Mouse (Mus musculus): ENCODE measurements around the gene Esm1. TPM values are rescaled to one million over a fixed set of nuclear protein-coding genes. Genes with fewer than 3 reads are reported as not detected.
"Not testable (repeated sequence)": the region's sequence is repeated elsewhere in the genome, so short reads cannot be mapped to it uniquely, and the experiment has no call there.

Esm1 gene
- polyA plus RNA-seq, 1 experiment from 2014 or later: 1.7 TPM

- 86% methylated on average over 8 of the region's 8 CpGs for WGBS
- 0 out of 2 replicates have a peak, but pooled peaks cover 3% of the 10 kb centered on the region for H3K4me1 ChIP-seq
- no peaks in the 10 kb centered on the region for H3K36me3 ChIP-seq (ENCODE audit: poor library complexity, severe bottlenecking)
- no peak overlapping the region for H3K4me2 ChIP-seq
- H3K9ac ChIP-seq: no peak overlapping the region
- no peaks in the 10 kb centered on the region for H3K9me3 ChIP-seq (replicated peaks)
- no peaks in the 10 kb centered on the region for H3K27me3 ChIP-seq
- H3K4me3 ChIP-seq: no peak overlapping the region
- no peak for ATAC-seq
- no peak overlapping the region for H3K27ac ChIP-seq
Measured at GRCm38 (mm10) chr13:113245025-113245424, 35.6 kb downstream of the Esm1 start.

GRCm38 (mm10) chr13:113252580-113252979 lies 43.1 kb downstream of the Esm1 start:
- not testable (repeated sequence) for H3K9ac ChIP-seq; H3K9me3 ChIP-seq (replicated peaks); H3K36me3 ChIP-seq (ENCODE audit: poor library complexity, severe bottlenecking); H3K4me2 ChIP-seq; H3K4me3 ChIP-seq; H3K27ac ChIP-seq; H3K4me1 ChIP-seq; ATAC-seq; H3K27me3 ChIP-seq
- whole genome bisulfite sequencing: 91% methylated on average over 7 of the region's 7 CpGs

- H3K36me3 ChIP-seq (ENCODE audit: poor library complexity, severe bottlenecking): no peaks in the 10 kb centered on the region
- no peaks in the 10 kb centered on the region for H3K27me3 ChIP-seq
- H3K4me1 ChIP-seq: no peaks in the 10 kb centered on the region
- no peak for ATAC-seq
- no peak overlapping the region for H3K9ac ChIP-seq
- WGBS: 94% methylated on average over 2 of the region's 2 CpGs
- no peak overlapping the region for H3K4me3 ChIP-seq
- H3K27ac ChIP-seq: no peak overlapping the region
- H3K9me3 ChIP-seq (replicated peaks): no peaks in the 10 kb centered on the region
- H3K4me2 ChIP-seq: no peak overlapping the region
Measured at GRCm38 (mm10) chr13:113256766-113257165, 47.3 kb downstream of the Esm1 start.

GRCm38 (mm10) chr13:113257190-113257589 lies 47.7 kb downstream of the Esm1 start:
- Histone ChIP-seq H3K4me2 (no peak overlapping the region), H3K27ac (no peak overlapping the region), H3K9me3 (replicated peaks) (no peaks in the 10 kb centered on the region), H3K27me3 (no peaks in the 10 kb centered on the region), H3K9ac (no peak overlapping the region), H3K4me1 (no peaks in the 10 kb centered on the region), H3K36me3 (ENCODE audit: poor library complexity, severe bottlenecking) (no peaks in the 10 kb centered on the region), H3K4me3 (no peak overlapping the region)
- no peak for ATAC-seq
- 40% methylated on average over 5 of the region's 5 CpGs for WGBS

GRCm38 (mm10) chr13:113259237-113259636 lies 49.8 kb downstream of the Esm1 start:
- no peak overlapping the region for H3K4me2 ChIP-seq
- no peak overlapping the region for H3K9ac ChIP-seq
- H3K27me3 ChIP-seq: no peaks in the 10 kb centered on the region
- no peak for ATAC-seq
- no peaks in the 10 kb centered on the region for H3K9me3 ChIP-seq (replicated peaks)
- 91% methylated on average over 5 of the region's 5 CpGs for WGBS
- H3K4me3 ChIP-seq: no peak overlapping the region
- H3K4me1 ChIP-seq: no peaks in the 10 kb centered on the region
- no peak overlapping the region for H3K27ac ChIP-seq
- H3K36me3 ChIP-seq (ENCODE audit: poor library complexity, severe bottlenecking): no peaks in the 10 kb centered on the region

GRCm38 (mm10) chr13:113262822-113263221 lies 53.4 kb downstream of the Esm1 start:
- H3K27me3 ChIP-seq: no peaks in the 10 kb centered on the region
- H3K4me1 ChIP-seq: no peaks in the 10 kb centered on the region
- H3K9ac ChIP-seq: no peak overlapping the region
- no peak overlapping the region for H3K27ac ChIP-seq
- peak; percentile 33; the same call in 1 of the 2 replicates for ATAC-seq
- no peak overlapping the region for H3K4me2 ChIP-seq
- no peak overlapping the region for H3K4me3 ChIP-seq
- 76% methylated on average over 12 of the region's 12 CpGs for WGBS
- no peaks in the 10 kb centered on the region for H3K36me3 ChIP-seq (ENCODE audit: poor library complexity, severe bottlenecking)
- H3K9me3 ChIP-seq (replicated peaks): no peaks in the 10 kb centered on the region

GRCm38 (mm10) chr13:113265257-113265656 lies 55.8 kb downstream of the Esm1 start:
- Histone ChIP-seq H3K4me3 (no peak overlapping the region), H3K27ac (no peak overlapping the region), H3K36me3 (ENCODE audit: poor library complexity, severe bottlenecking) (no peaks in the 10 kb centered on the region), H3K9ac (no peak overlapping the region), H3K4me1 (no peaks in the 10 kb centered on the region), H3K27me3 (no peaks in the 10 kb centered on the region), H3K4me2 (no peak overlapping the region), H3K9me3 (replicated peaks) (no peaks in the 10 kb centered on the region)
- no peak for ATAC-seq
- 33% methylated on average over 13 of the region's 13 CpGs for WGBS

GRCm38 (mm10) chr13:113266495-113266951 lies 57.1 kb downstream of the Esm1 start:
- Histone ChIP-seq H3K9me3 (replicated peaks) (no peaks in the 10 kb centered on the region), H3K27me3 (no peaks in the 10 kb centered on the region), H3K4me2 (0 out of 2 replicates have a peak overlapping the region, but pooled peaks have one; percentile 22), H3K36me3 (ENCODE audit: poor library complexity, severe bottlenecking) (no peaks in the 10 kb centered on the region), H3K4me3 (no peak overlapping the region), H3K4me1 (no peaks in the 10 kb centered on the region), H3K9ac (no peak overlapping the region), H3K27ac (no peak overlapping the region)
- ATAC-seq: peak; percentile 49
- 24% methylated on average over 9 of the region's 9 CpGs for WGBS

GRCm38 (mm10) chr13:113267204-113267603 lies 57.7 kb downstream of the Esm1 start:
- Histone ChIP-seq H3K4me2 (no peak overlapping the region), H3K4me3 (no peak overlapping the region), H3K27ac (no peak overlapping the region), H3K4me1 (no peaks in the 10 kb centered on the region), H3K9me3 (replicated peaks) (no peaks in the 10 kb centered on the region), H3K9ac (no peak overlapping the region), H3K36me3 (ENCODE audit: poor library complexity, severe bottlenecking) (no peaks in the 10 kb centered on the region), H3K27me3 (no peaks in the 10 kb centered on the region)
- WGBS: 92% methylated on average over 3 of the region's 3 CpGs
- no peak for ATAC-seq

Other genes starting within 250 kb of the Esm1 start
- 1.9 and 4.4 TPM in 2 replicates for gene Ccno, start 221.9 kb upstream of the Esm1 start, polyA plus RNA-seq (2015; fragmentation: Nextera tagmentation; extraction: Ambion mirVana)
- 1.4 and 2.4 TPM in 2 replicates for gene Mcidas, start 215.8 kb upstream of the Esm1 start, polyA plus RNA-seq (2015; fragmentation: Nextera tagmentation; extraction: Ambion mirVana)
- 0.63 and 0.92 TPM in 2 replicates for gene Cdc20b, start 174.5 kb upstream of the Esm1 start, polyA plus RNA-seq (2015; fragmentation: Nextera tagmentation; extraction: Ambion mirVana)
- gene Gpx8, start 163.2 kb upstream of the Esm1 start, polyA plus RNA-seq (2015; fragmentation: Nextera tagmentation; extraction: Ambion mirVana): 62.8 and 63.5 TPM in 2 replicates
- not detected in 2 replicates for gene Gzma, start 108.7 kb upstream of the Esm1 start, polyA plus RNA-seq (2015; fragmentation: Nextera tagmentation; extraction: Ambion mirVana)
- not detected in 2 replicates for gene Gzmk, start 16.2 kb downstream of the Esm1 start, polyA plus RNA-seq (2015; fragmentation: Nextera tagmentation; extraction: Ambion mirVana)
- 0.75 and 0.89 TPM in 2 replicates for gene BC067074, start 83.5 kb downstream of the Esm1 start, polyA plus RNA-seq (2015; fragmentation: Nextera tagmentation; extraction: Ambion mirVana)

Measured in forebrain, embryonic 13.5 days (tissue).